Mouse (Mus musculus) spleen, adult 2 months (tissue): ENCODE measurements around the gene Fdxacb1. TPM values are rescaled to one million over a fixed set of nuclear protein-coding genes. Genes with fewer than 3 reads are reported as not detected.

ENCODE experiments used
- DNase-seq, 2 experiments: peaks; one replicate each; pipeline versions ENCODE4 v3.0.0 to v3.0.0-alpha.2; 2012 to 2021; ENCODE audit warnings: low spot score in 2 of 2, low read depth in 1 of 2
- H3K27ac ChIP-seq: fragments of 200-500 bp; 2 replicates; pipeline ENCODE4 v1.5.1; 2012; ENCODE audit warnings: low read length, inconsistent platforms; ENCODE audit not compliant: insufficient read depth
- H3K27me3 ChIP-seq: fragments of 200-500 bp; 2 replicates; pipeline ENCODE4 v1.6.1; 2012; ENCODE audit warnings: mild to moderate bottlenecking, moderate library complexity, low read length, inconsistent platforms; ENCODE audit not compliant: control insufficient read depth, insufficient read depth
- H3K36me3 ChIP-seq: fragments of 200-500 bp; 2 replicates; pipeline ENCODE4 v1.6.1; 2012; ENCODE audit warnings: mild to moderate bottlenecking, low read length, inconsistent platforms; ENCODE audit not compliant: control insufficient read depth, insufficient read depth
- H3K4me1 ChIP-seq: fragments of 200-500 bp; 2 replicates; pipeline ENCODE4 v1.6.1; 2011; ENCODE audit warnings: inconsistent platforms; ENCODE audit not compliant: control insufficient read depth, insufficient read depth, insufficient read length
- H3K4me3 ChIP-seq: fragments of 200-500 bp; 2 replicates; pipeline ENCODE4 v1.5.1; 2011; ENCODE audit warnings: mild to moderate bottlenecking, inconsistent platforms; ENCODE audit not compliant: insufficient read depth, insufficient read length; ENCODE audit errors: extremely low read depth
- CTCF ChIP-seq: fragments of 200-500 bp; IDR thresholded peaks from 2 replicates; pipeline ENCODE4 v1.5.1; 2011; ENCODE audit warnings: mild to moderate bottlenecking, inconsistent platforms; ENCODE audit not compliant: insufficient read depth, insufficient read length, insufficient replicate concordance; ENCODE audit errors: extremely low read depth
- POLR2A ChIP-seq: fragments of 200-500 bp; IDR thresholded peaks from 2 replicates; pipeline ENCODE4 v1.6.1; 2011; ENCODE audit warnings: low read depth, low read length, inconsistent platforms
- WGBS: fragments of 180-500 bp; shearing (Covaris S2); methylation state at CpG from one replicate; pipeline ENCODE4 v1.1.7; 2018; 5-methylcytosine and 5-hydroxymethylcytosine counted together
- polyA plus RNA-seq: library from polyadenylated mRNA; depleted of rRNA; stranded (reverse); fragments of >200 nt; gene quantifications from 2 replicates; pipeline ENCODE4 v1.2.3, GENCODE M21; 2012; rRNA removed

The Fdxacb1 gene
- polyA plus RNA-seq, 1 experiment, result 3.2 TPM

DNA sequence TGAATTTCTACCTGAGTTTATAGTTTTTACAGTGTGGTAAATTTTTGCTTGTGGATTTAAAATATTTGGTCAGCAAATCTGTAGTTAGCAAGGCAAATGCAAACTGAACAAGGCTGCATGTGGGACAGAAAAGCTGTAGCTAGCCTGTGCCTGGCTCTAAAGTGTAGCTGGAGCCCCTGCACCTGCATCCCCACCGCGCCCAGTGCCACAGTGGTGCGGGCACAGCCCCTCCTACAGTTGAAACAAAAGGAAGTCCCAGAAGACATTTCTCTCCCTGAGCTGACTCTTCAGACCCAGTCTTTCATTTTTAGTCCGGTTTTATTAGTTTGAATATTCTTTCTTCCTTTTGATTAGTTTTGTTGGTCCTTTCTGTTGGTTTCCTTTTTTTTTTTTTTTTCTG, 47.6 kb downstream of the Fdxacb1 start:
- Histone ChIP-seq H3K36me3 (peaks cover 7% of the 10 kb centered on the region), H3K27me3 (no peaks in the 10 kb centered on the region), H3K4me1 (no peaks in the 10 kb centered on the region), H3K4me3 (no peak overlapping the region), H3K27ac (no peak overlapping the region)
- WGBS, result 27% methylated on average over 4 of the region's 4 CpGs
- DNase-seq, result no peak
- TF ChIP-seq POLR2A (no peak), CTCF (no peak)

DNA sequence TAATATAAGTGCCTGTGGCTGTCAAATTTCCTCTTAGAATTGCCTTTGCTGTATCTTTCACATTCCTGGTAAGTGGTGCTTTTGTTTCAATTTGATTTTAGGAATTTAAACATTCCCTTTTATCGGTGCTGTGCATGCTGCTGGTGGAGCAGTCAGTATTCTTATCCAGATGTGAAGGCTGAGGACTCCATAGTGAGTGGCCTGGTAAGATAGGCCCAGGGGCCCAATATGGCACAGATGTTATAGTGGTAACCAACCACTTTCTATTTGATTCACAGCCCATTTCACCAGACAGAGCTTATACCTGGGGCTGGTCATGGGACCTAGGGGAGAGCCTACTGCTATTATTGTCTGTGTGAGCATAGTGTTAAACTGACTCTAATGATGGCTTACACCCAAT, 48.5 kb downstream of the Fdxacb1 start:
- 90% methylated on average over 1 of the region's 1 CpGs for WGBS
- Histone ChIP-seq H3K4me3 (no peak overlapping the region), H3K36me3 (peaks cover 7% of the 10 kb centered on the region), H3K27ac (no peak overlapping the region), H3K4me1 (no peaks in the 10 kb centered on the region), H3K27me3 (no peaks in the 10 kb centered on the region)
- DNase-seq, result no peak
- no peak for TF ChIP-seq POLR2A
- TF ChIP-seq CTCF, result no peak

DNA sequence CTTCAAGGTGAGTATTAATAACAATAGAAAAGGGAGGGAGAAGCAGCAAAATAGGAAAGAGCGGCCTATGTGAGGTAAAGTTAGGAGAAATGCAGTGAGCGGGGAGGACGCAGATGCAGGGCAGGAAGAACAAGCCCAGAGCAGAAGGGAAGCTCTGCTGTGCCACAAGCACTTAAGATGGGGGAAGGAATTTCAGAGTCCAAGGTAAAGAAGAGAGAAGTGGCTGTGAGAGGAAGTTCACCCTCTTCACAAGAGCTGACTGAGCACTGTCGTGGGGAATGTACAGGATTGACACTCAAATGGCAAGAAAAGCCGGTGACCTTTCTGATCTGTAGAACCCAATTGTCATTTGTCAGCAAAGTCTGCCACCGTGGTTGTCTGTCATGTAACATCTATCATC, 50.0 kb downstream of the Fdxacb1 start:
- no peak for TF ChIP-seq POLR2A
- no peak for TF ChIP-seq CTCF
- whole genome bisulfite sequencing, result 54% methylated on average over 6 of the region's 6 CpGs
- Histone ChIP-seq H3K27ac (no peak overlapping the region), H3K27me3 (no peaks in the 10 kb centered on the region), H3K4me3 (no peak overlapping the region), H3K4me1 (no peaks in the 10 kb centered on the region), H3K36me3 (peaks cover 7% of the 10 kb centered on the region)
- DNase-seq, result no peak

DNA sequence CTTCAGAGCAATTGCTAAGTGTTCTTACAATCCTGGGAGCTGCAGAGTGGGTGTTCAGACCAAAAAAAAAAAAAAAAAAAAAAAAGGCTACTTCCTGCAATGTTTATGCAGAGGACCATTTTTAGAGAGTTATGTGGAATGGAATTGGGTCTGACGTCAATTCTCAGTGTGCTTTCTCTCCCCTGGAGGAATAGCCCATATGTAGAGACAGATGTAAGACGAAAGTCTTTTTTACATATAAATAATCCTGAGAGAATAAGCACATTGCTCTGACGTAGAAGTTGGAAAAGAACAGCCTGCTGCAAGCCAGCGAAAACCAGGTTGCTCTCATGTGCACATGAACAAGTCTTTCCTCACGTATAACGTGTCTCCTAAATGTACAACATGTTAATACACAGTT, 51.7 kb downstream of the Fdxacb1 start:
- Histone ChIP-seq H3K27me3 (no peaks in the 10 kb centered on the region), H3K27ac (no peak overlapping the region), H3K36me3 (peaks cover 13% of the 10 kb centered on the region; the same call in 1 of the 2 replicates), H3K4me3 (no peak overlapping the region), H3K4me1 (no peaks in the 10 kb centered on the region)
- TF ChIP-seq CTCF, result no peak
- TF ChIP-seq POLR2A, result no peak
- DNase-seq, result no peak
- WGBS, result 95% methylated on average over 6 of the region's 6 CpGs

DNA sequence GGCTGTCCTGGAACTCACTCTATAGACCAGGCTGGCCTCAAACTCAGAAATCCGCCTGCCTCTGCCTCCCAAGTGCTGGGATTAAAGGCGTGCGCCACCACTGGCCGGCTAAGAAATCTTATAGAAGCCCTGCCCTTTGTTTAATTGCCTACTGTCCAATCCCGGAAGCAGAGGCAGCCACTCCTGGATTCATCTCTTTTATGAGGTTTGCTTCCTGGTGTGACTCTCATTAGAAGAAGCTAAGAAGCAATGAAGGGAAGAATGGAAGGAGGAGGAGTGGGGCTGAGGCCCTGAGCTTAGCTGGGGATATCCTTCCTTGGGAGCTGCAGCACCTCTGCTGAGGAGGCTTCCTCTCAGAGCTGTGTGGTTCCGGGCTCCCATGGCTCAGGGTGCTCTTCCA, 53.6 kb downstream of the Fdxacb1 start:
- H3K36me3 ChIP-seq, result peaks cover 13% of the 10 kb centered on the region; the same call in 1 of the 2 replicates
- no peak overlapping the region for H3K4me3 ChIP-seq
- H3K27me3 ChIP-seq, result no peaks in the 10 kb centered on the region
- 96% methylated on average over 6 of the region's 6 CpGs for WGBS
- no peak for TF ChIP-seq POLR2A
- TF ChIP-seq CTCF, result no peak
- H3K4me1 ChIP-seq, result no peaks in the 10 kb centered on the region
- no peak for DNase-seq
- no peak overlapping the region for H3K27ac ChIP-seq

DNA sequence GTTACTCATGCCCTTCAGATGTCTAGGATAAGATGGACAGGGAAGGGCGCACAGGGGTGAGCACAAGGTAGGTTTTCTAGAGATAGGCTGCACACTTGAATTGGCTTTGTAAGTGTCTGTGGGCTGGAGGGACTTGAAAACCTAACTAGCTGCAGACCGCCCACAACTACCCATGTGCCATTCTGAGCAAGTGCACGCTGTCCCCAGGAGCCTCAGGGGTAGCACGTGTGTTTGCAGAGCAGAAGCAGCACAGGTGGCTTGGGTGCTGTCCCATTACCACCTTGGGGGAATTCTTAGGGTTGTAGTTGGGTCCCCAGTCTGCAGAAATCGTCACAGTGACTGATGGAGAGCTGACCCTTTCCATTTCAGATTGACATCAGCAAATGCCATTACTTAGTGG, 54.2 kb downstream of the Fdxacb1 start:
- TF ChIP-seq CTCF (no peak), POLR2A (no peak)
- H3K36me3 ChIP-seq, result peaks cover 11% of the 10 kb centered on the region; the same call in 1 of the 2 replicates
- no peaks in the 10 kb centered on the region for H3K4me1 ChIP-seq
- no peak overlapping the region for H3K4me3 ChIP-seq
- no peaks in the 10 kb centered on the region for H3K27me3 ChIP-seq
- 92% methylated on average over 5 of the region's 5 CpGs for WGBS
- no peak overlapping the region for H3K27ac ChIP-seq
- no peak for DNase-seq

Other genes starting within 250 kb of the Fdxacb1 start
- gene Pts, start 239.5 kb upstream of the Fdxacb1 start, polyA plus RNA-seq, result 27.8 and 56.4 TPM in 2 replicates
- 10.7 and 12.6 TPM in 2 replicates for gene Il18, start 213.4 kb upstream of the Fdxacb1 start, polyA plus RNA-seq
- 0.54 and 0.62 TPM in 2 replicates for gene Bco2, start 213.1 kb upstream of the Fdxacb1 start, polyA plus RNA-seq
- gene Tex12, start 206.9 kb upstream of the Fdxacb1 start, polyA plus RNA-seq, result not detected in 2 replicates
- gene Sdhd, start 164.4 kb upstream of the Fdxacb1 start, polyA plus RNA-seq, result 70.6 and 73.2 TPM in 2 replicates
- gene Timm8b, start 164.3 kb upstream of the Fdxacb1 start, polyA plus RNA-seq, result 39.0 and 67.3 TPM in 2 replicates
- 0.07 and 0.18 TPM in 2 replicates for gene Pih1d2, start 150.9 kb upstream of the Fdxacb1 start, polyA plus RNA-seq
- gene Nkapd1, start 150.8 kb upstream of the Fdxacb1 start, polyA plus RNA-seq, result 4.0 and 4.4 TPM in 2 replicates
- 4.9 and 5.2 TPM in 2 replicates for gene Dlat, start 108.5 kb upstream of the Fdxacb1 start, polyA plus RNA-seq
- 0.35 and 0.73 TPM in 2 replicates for gene Dixdc1, start 28.7 kb upstream of the Fdxacb1 start, polyA plus RNA-seq
- gene 2310030G06Rik, start 21.7 kb upstream of the Fdxacb1 start, polyA plus RNA-seq, result 0.71 and 0.94 TPM in 2 replicates
- 13.5 and 19.8 TPM in 2 replicates for gene Cryab, start 16.9 kb upstream of the Fdxacb1 start, polyA plus RNA-seq
- gene Hspb2, start 15.9 kb upstream of the Fdxacb1 start, polyA plus RNA-seq, result 5.4 and 6.0 TPM in 2 replicates
- gene Alg9, start 6.8 kb downstream of the Fdxacb1 start, polyA plus RNA-seq, result 10.4 and 12.3 TPM in 2 replicates
- 9.2 and 10.5 TPM in 2 replicates for gene 1110032A03Rik, start 7.3 kb downstream of the Fdxacb1 start, polyA plus RNA-seq
- 8.6 and 10.2 TPM in 2 replicates for gene Ppp2r1b, start 77.1 kb downstream of the Fdxacb1 start, polyA plus RNA-seq
- gene Sik2, start 240.8 kb downstream of the Fdxacb1 start, polyA plus RNA-seq, result 12.5 and 19.4 TPM in 2 replicates